Mouse (Mus musculus): ENCODE results near the gene Prox1. TPM values are rescaled to one million over a fixed set of nuclear protein-coding genes. Genes with fewer than 3 reads are reported as not detected.

Prox1 gene
- total RNA-seq, 2 experiments from 2014 or later: 27.5 to 52.3 TPM

DNA sequence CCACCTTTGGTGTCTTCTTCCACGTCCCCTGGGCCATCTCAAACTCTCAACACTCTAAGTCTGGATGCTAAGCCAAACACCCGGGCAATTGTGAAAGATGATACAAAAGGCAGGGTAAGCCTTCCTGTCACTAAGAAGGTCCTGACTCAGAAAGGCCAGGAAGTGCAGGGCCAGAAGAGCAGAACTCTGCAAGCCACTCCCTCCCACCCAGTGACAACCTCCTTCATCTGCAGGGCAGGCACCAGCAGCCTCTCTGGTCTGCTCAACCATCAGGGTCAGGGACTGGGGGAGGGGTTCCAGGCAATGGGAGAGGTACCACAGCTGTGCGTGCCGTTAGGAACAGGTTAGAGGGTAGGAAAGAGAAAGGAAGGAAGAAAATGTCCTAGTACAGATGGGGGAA lies 27.9 kb downstream of the Prox1 start:
- DNase-seq: no peak

DNA sequence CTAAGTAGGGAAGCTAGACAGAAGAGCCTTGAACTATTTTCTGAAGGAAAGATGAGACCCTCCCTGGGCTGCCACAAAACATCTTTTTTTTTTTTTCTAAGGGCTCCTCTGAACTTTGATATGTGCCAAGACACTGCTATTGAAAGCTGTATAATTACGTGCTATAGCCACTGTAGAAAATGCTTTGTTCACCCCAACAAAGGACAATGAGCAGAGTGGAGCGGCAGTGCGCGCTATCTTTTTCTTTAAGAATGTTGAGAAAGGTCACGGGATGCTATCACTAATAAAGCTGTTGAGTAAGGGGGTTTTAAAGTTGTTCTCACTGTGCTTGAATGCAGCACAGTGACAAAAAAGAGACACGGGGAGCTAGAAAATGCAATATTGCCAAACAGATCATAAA lies 30.0 kb downstream of the Prox1 start:
- no peak for DNase-seq

GRCm38 (mm10) chr1:190139711-190140405 lies 30.7 kb downstream of the Prox1 start:
- DNase-seq: no peak

DNA sequence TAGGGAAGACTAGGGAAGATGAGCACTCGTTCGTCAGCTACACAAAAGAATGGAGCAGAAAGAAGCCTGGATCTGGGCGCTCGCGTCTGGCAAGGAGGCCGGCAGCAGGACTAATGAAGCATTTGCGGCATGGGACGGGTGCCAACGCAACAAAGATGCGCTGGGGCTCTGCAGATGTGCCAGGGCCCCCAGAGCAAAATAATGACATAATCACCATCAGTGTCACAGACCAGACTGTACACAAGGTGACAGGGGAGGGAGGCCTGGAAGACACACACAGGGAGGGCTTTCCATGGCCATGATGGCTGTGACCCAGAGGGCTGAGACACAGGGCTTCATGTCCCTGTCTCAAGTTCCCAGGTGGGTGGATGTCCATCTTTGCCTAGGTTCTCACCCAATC lies 32.6 kb downstream of the Prox1 start:
- DNase-seq: no peak

GRCm38 (mm10) chr1:190132897-190133296 lies 37.6 kb downstream of the Prox1 start:
- no peak for DNase-seq

DNA sequence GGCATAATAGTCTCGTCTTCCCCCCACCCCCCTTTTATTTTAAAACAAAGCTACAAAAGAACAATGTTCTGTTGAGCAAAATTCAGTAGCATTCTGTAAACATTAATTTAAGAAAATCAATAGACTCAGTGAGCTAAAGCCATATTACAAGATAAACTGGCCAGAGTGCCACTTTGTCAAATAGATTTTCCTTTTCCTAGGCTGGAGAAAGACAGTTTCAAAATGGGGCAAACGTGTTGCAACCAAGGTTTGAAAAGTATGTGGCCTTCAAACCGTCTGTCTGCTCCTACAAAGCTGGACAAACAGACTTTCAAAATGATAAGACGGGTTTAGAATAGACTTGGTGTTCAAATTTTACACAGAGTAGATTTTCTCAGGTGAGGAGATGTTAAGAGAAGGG lies 39.6 kb downstream of the Prox1 start:
- no peak for DNase-seq

GRCm38 (mm10) chr1:190129553-190129952 lies 41.0 kb downstream of the Prox1 start:
- no peak for DNase-seq

- no peak for DNase-seq
Observed at GRCm38 (mm10) chr1:190128674-190129322, 41.7 kb downstream of the Prox1 start.

DNA sequence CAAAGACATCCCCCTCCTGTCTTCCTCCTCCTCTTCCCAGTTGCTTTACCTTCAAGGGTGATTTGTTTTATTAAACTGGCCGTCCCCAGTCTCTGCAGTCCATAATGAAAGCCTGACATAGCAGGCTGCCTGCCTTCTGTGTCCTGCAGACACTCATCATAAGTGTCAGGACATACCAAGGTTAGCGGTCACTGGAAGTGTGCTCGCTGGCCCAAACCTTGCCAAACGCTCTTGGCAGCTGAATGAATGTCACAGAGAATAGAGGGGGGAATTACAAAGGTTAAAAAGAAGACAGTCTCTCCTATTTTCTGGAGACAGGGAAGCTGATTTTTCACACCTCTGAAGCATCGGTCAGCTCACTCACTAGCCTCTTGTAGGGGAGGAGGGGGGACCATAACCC lies 42.6 kb downstream of the Prox1 start:
- peak; percentile 78 to 86 for DNase-seq

GRCm38 (mm10) chr1:190127163-190127795 lies 43.2 kb downstream of the Prox1 start:
- peak; percentile 40 to 49 for DNase-seq

GRCm38 (mm10) chr1:190124961-190125739 lies 45.4 kb downstream of the Prox1 start:
- DNase-seq: no peak

- DNase-seq: no peak
Observed at GRCm38 (mm10) chr1:190123404-190123803, 47.1 kb downstream of the Prox1 start.

- DNase-seq: no peak
Observed at GRCm38 (mm10) chr1:190115985-190116384, 54.5 kb downstream of the Prox1 start.

GRCm38 (mm10) chr1:190111741-190112140 lies 58.8 kb downstream of the Prox1 start:
- DNase-seq: no peak

- DNase-seq: no peak
Observed at GRCm38 (mm10) chr1:190107587-190107986, 62.9 kb downstream of the Prox1 start.

DNA sequence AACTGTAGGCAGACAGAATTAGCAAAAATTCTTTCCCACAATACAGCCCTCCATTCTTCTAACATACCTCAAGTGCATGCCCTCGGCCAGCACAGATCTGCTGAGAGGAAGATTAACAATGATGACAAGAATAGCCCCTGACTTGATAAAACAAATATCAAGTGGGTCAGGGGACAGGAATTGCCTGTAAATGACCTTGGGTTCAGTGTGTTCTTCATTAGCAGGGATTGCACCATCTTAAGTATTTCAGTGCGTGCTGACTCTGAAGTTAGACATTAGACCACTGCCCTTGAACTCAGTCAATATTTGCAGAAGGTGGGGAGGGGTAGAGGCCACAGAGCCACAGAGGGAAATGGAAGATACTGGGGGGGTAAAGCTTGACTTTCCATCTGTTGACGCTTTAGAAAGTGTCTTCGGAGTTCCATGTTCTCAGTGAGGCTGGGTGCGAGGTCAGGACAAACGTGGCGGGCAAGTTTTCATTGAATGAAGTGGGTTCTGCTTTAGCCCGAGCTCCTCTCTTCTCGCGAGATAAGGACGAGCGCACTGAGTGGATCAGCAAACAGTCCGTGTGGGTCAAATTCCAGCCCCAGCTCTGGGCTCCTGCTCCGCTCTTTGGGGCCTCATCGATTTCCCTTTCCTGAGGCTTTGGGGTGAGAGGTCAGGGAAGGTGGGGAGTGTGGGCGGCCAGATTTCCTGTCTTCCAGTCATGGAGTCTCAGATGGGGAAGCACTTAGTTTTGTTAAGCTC lies 63.7 kb downstream of the Prox1 start:
- DNase-seq: no peak

DNA sequence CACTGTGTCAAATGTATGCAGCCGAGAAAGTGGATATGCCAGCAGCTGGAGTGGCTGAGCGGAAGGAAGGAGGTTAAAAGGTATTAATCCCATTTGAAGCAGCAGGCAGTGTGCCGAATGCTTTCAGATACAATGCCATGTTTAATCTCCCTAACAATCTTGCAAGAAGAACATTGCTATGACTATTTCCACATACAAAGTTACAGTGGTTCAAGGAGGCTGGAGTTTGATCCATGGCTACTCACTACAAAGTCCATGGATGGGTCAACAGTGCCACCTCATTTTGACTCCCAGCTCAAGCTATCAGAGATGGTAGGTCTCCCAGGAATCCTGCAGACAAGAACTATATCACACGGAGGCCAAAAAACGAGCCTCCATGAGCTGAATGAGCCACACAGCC lies 64.5 kb downstream of the Prox1 start:
- DNase-seq: no peak

- no peak for DNase-seq
Observed at GRCm38 (mm10) chr1:190093326-190093725, 77.2 kb downstream of the Prox1 start.

DNA sequence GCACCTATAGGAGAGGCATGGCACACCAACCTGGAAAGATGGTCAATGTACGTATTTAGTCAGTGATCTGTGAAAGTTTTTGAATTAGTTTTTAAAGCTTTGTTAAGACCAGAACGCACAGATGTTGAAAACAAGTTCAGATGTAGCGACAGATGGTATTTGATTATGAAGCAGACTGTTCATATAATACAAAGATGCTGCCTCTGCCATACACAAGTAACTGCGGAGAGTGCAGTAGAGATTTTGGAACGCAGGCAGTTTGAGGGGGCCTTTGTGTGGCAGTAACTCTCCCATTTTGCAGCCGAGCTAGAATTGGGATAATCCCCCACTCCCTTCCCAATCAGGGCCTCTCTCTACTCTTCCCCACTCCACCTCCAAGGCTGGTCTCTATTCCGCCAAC lies 78.4 kb downstream of the Prox1 start:
- DNase-seq: no peak

DNA sequence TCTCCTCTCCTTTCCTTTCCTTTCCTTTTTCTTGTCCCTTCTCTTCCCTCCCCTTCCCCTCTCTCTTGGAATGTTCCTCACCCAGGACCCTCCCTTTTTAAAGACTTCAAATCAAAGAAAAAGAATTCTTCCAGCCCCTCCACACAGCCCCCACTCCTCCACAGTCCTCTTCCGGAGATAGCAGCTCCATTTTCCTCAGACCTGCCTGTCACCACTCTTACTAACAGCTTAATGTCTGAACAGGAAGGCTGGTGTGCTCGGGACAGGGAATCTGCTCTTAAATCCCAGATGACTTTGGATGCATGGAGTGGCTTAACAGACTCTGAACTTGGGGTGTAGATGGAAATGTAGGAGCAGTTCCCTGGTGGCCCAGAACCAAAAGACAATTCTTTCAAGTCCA lies 81.6 kb downstream of the Prox1 start:
- DNase-seq: no peak

DNA sequence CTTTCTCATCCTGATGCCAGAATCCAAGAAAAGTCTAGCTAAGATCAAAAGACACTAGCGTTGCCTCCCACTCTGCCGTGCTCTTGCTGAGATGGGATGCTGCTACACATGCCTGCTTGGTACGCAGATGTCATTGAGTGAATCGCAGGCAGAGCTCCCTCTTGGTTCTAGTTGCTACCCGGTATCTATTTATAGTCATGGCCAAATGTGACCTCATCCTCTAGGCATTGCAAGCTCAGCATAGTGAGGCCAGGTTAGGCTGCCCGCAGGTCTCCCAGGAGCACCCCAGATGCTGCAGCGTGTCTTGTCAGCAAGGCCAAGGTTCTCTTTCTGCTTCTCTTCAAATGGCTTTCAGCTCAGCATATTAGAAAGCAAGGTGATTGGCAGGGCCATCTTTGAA lies 84.8 kb downstream of the Prox1 start:
- DNase-seq: peak; percentile 26 to 64

Data from adrenal gland, postnatal 36 days (tissue).